Mouse (Mus musculus): Measurements from ENCODE around the gene Map2k6.

Gene Map2k6

GRCm38 (mm10) chr11:110488301-110488700 is 89.4 kb downstream of the Map2k6 start:
- DNase-seq: no peak

- no peak for DNase-seq
Observed at GRCm38 (mm10) chr11:110495323-110496060, 96.6 kb downstream of the Map2k6 start.

GRCm38 (mm10) chr11:110496061-110496446 is 97.1 kb downstream of the Map2k6 start:
- peak; percentile 56 to 66 for DNase-seq

GRCm38 (mm10) chr11:110497743-110498142 is 98.8 kb downstream of the Map2k6 start:
- no peak for DNase-seq

GRCm38 (mm10) chr11:110498651-110499213 is 99.8 kb downstream of the Map2k6 start:
- peak; percentile 31 to 44 for DNase-seq

- no peak for DNase-seq
Observed at GRCm38 (mm10) chr11:110502937-110503670, 104.2 kb downstream of the Map2k6 start.

- no peak for DNase-seq
Observed at GRCm38 (mm10) chr11:110511466-110511865, 112.5 kb downstream of the Map2k6 start.

- DNase-seq: no peak
Observed at GRCm38 (mm10) chr11:110518648-110519047, 119.7 kb downstream of the Map2k6 start.

- no peak for DNase-seq
Observed at GRCm38 (mm10) chr11:110522906-110523305, 124.0 kb downstream of the Map2k6 start.

GRCm38 (mm10) chr11:110526156-110526555 is 127.2 kb downstream of the Map2k6 start:
- DNase-seq: no peak

- DNase-seq: no peak
Observed at GRCm38 (mm10) chr11:110531087-110531486, 132.2 kb downstream of the Map2k6 start.

- DNase-seq: no peak
Observed at GRCm38 (mm10) chr11:110534856-110535255, 135.9 kb downstream of the Map2k6 start.

- peak in 1 of 2 experiments; percentile 9 for DNase-seq
Observed at GRCm38 (mm10) chr11:110536533-110536932, 137.6 kb downstream of the Map2k6 start.

GRCm38 (mm10) chr11:110537602-110538001 is 138.7 kb downstream of the Map2k6 start:
- peak; percentile 74 to 76 for DNase-seq

- no peak for DNase-seq
Observed at GRCm38 (mm10) chr11:110538206-110538605, 139.3 kb downstream of the Map2k6 start.

GRCm38 (mm10) chr11:110541933-110542332 is 143.0 kb downstream of the Map2k6 start:
- DNase-seq: no peak

- peak; percentile 9 to 40 for DNase-seq
Observed at GRCm38 (mm10) chr11:110544419-110545210, 145.7 kb downstream of the Map2k6 start.

GRCm38 (mm10) chr11:110545416-110545815 is 146.5 kb downstream of the Map2k6 start:
- DNase-seq: no peak

GRCm38 (mm10) chr11:110551471-110551967 is 152.6 kb downstream of the Map2k6 start:
- peak; percentile 43 to 48 for DNase-seq

GRCm38 (mm10) chr11:110562320-110563081 is 163.6 kb downstream of the Map2k6 start:
- no peak for DNase-seq

GRCm38 (mm10) chr11:110563272-110563671 is 164.3 kb downstream of the Map2k6 start:
- peak; percentile 11 to 12 for DNase-seq

GRCm38 (mm10) chr11:110563801-110564200 is 164.9 kb downstream of the Map2k6 start:
- DNase-seq: no peak

Data from kidney, postnatal 4 days (tissue).